Comparison of ENCODE assay signal across 20 mouse cellular contexts in the genomic region with DNA sequence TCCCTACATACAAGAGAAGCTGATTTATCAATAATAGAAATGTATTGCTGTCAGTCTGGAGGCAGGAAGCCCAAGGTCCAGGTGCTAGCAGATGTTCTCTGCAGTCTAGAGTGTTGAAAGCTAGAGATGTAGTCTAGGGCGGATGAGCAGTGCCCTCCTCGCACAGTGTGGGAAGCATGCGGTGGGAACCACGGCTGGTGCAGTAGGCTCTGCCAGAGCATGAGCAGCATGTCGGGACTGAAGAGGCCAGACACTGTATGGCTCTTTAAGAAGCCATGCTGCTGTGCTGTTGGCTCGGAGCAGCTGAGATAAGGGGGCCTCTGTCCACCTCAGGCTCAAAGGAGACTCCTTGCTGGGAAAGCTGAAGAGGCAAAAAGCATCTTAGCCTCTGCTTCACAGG.
DNase-seq lines count a peak whose midpoint lies in the region; ATAC-seq lines count a peak whose summit lies in the region.
"Had no signal": no experiment of that assay in that cellular context is flagged by ENCODE, and none has a peak within 500 bp of the region (broad histone marks: within the 10 kb centered on the region; RNA-seq: fewer than 3 reads in every experiment).

No protein-coding gene starts in this region.

- no peak overlapping the region for H3K9ac ChIP-seq in hindbrain, embryonic 14.5 days
- H3K9ac ChIP-seq in hindbrain, embryonic 15.5 days, result no peak overlapping the region
- no peak overlapping the region; the same call in 1 of the 2 replicates for H3K9ac ChIP-seq in midbrain, embryonic 14.5 days (replicated peaks; ENCODE audit: low read length)
- H3K9ac ChIP-seq: liver, postnatal 0 days had no signal

- H3K9me3 ChIP-seq in hindbrain, embryonic 10.5 days, result no peaks in the 10 kb centered on the region
- H3K9me3 ChIP-seq in hindbrain, embryonic 14.5 days (ENCODE audit: control insufficient read depth, low read length), result no peaks in the 10 kb centered on the region
- H3K9me3 ChIP-seq in hindbrain, embryonic 15.5 days, result no peaks in the 10 kb centered on the region
- H3K9me3 ChIP-seq in midbrain, embryonic 14.5 days (ENCODE audit: control insufficient read depth, low read length), result no peaks in the 10 kb centered on the region

- no peak for ATAC-seq in hindbrain, embryonic 14.5 days (ENCODE audit: low FRiP score)
- ATAC-seq in hindbrain, embryonic 15.5 days (ENCODE audit: low FRiP score, low read depth), result no peak
- no peak for ATAC-seq in midbrain, embryonic 14.5 days (ENCODE audit: low FRiP score, low TSS enrichment)
- ATAC-seq: activated CD4-positive, CD25-positive, alpha-beta regulatory T cell, adult 4 months; liver, postnatal 0 days; Patski had no signal

- H3K4me2 ChIP-seq in hindbrain, embryonic 14.5 days (replicated peaks), result no peak overlapping the region
- H3K4me2 ChIP-seq in hindbrain, embryonic 15.5 days, result no peak overlapping the region
- no peak overlapping the region for H3K4me2 ChIP-seq in midbrain, embryonic 14.5 days (ENCODE audit: low read length)

- no peak overlapping the region for H3K4me3 ChIP-seq in hindbrain, embryonic 10.5 days
- H3K4me3 ChIP-seq in hindbrain, embryonic 14.5 days (replicated peaks; ENCODE audit: low read length), result no peak overlapping the region
- H3K4me3 ChIP-seq in hindbrain, embryonic 15.5 days, result no peak overlapping the region
- H3K4me3 ChIP-seq in midbrain, embryonic 14.5 days (replicated peaks; ENCODE audit: low read depth, low read length), result no peak overlapping the region

- peaks cover 15% of the 10 kb centered on the region for H3K36me3 ChIP-seq in hindbrain, embryonic 10.5 days
- no peaks in the 10 kb centered on the region for H3K36me3 ChIP-seq in hindbrain, embryonic 14.5 days (replicated peaks; ENCODE audit: control insufficient read depth, insufficient read depth)
- no peaks in the 10 kb centered on the region for H3K36me3 ChIP-seq in hindbrain, embryonic 15.5 days
- no peaks in the 10 kb centered on the region for H3K36me3 ChIP-seq in midbrain, embryonic 14.5 days (ENCODE audit: control insufficient read depth, insufficient read depth, low read length)

- H3K27ac ChIP-seq in hindbrain, embryonic 10.5 days, result peak overlapping the region; percentile 74
- no peak overlapping the region for H3K27ac ChIP-seq in hindbrain, embryonic 14.5 days
- H3K27ac ChIP-seq in hindbrain, embryonic 15.5 days (replicated peaks), result 0 out of 2 replicates have a peak overlapping the region, but pooled peaks have one; percentile 2
- H3K27ac ChIP-seq in midbrain, embryonic 14.5 days (replicated peaks; ENCODE audit: low read depth, low read length), result peak overlapping the region; percentile 57; the same call in 1 of the 2 replicates

- DNase-seq in hindbrain, embryonic 10.5 days (ENCODE audit: low spot score), result no peak
- no peak for DNase-seq in hindbrain, embryonic 14.5 days (ENCODE audit: low spot score)
- no peak for DNase-seq in midbrain, embryonic 14.5 days
- DNase-seq in ovary, postnatal 10 days (ENCODE audit: low spot score), result no peak
- no peak for DNase-seq in adipocyte (ENCODE audit: low spot score)
- DNase-seq in cerebellum, adult 18-20 months, result no peak
- DNase-seq: adrenal gland, postnatal 25 days; gastrocnemius, postnatal 14 days; kidney, adult 2 months; kidney, postnatal 25 days; layer of hippocampus, postnatal 36 days; liver; liver, postnatal 0 days; lung, postnatal 14 days; right cerebral cortex, adult 18-20 months; spleen, adult 18-20 months; thymus, adult 18-20 months had no signal

- no peaks in the 10 kb centered on the region for H3K27me3 ChIP-seq in hindbrain, embryonic 10.5 days (ENCODE audit: insufficient read depth, poor library complexity, severe bottlenecking)
- no peaks in the 10 kb centered on the region for H3K27me3 ChIP-seq in hindbrain, embryonic 14.5 days (ENCODE audit: control insufficient read depth, insufficient read depth, low read length)
- no peaks in the 10 kb centered on the region for H3K27me3 ChIP-seq in hindbrain, embryonic 15.5 days
- H3K27me3 ChIP-seq in midbrain, embryonic 14.5 days (ENCODE audit: control insufficient read depth, insufficient read depth, low read length), result no peaks in the 10 kb centered on the region
- H3K27me3 ChIP-seq: Patski had no signal

- 70% methylated on average over 6 of the region's 6 CpGs for WGBS in hindbrain, embryonic 10.5 days
- 39% methylated on average over 6 of the region's 6 CpGs for WGBS in hindbrain, embryonic 14.5 days
- 38% methylated on average over 6 of the region's 6 CpGs for WGBS in hindbrain, embryonic 15.5 days
- WGBS in midbrain, embryonic 14.5 days, result 61% methylated on average over 6 of the region's 6 CpGs

- H3K4me1 ChIP-seq in hindbrain, embryonic 10.5 days (replicated peaks), result peaks cover 34% of the 10 kb centered on the region
- H3K4me1 ChIP-seq in hindbrain, embryonic 14.5 days (replicated peaks; ENCODE audit: control insufficient read depth, insufficient read depth, low read length), result peaks cover 17% of the 10 kb centered on the region
- peaks cover 20% of the 10 kb centered on the region for H3K4me1 ChIP-seq in hindbrain, embryonic 15.5 days (replicated peaks)
- peaks cover 18% of the 10 kb centered on the region for H3K4me1 ChIP-seq in midbrain, embryonic 14.5 days (ENCODE audit: control insufficient read depth, insufficient read depth, low read length)
